Mouse (Mus musculus) cortical plate, adult 2 months (tissue): ENCODE data around the gene Stox2.

Source experiments
- CTCF ChIP-seq: fragments of 200-500 bp; IDR thresholded peaks from 2 replicates; pipeline ENCODE4 v1.5.1; 2011; ENCODE audit warnings: mild to moderate bottlenecking, control low read depth, low read length; ENCODE audit not compliant: insufficient read depth; ENCODE audit errors: extremely low read depth
- POLR2A ChIP-seq: fragments of 200-500 bp; IDR thresholded peaks from 2 replicates; pipeline ENCODE4 v1.6.1; 2011; ENCODE audit warnings: mild to moderate bottlenecking, low read length, control low read depth; ENCODE audit not compliant: insufficient read depth; ENCODE audit errors: extremely low read depth

DNA sequence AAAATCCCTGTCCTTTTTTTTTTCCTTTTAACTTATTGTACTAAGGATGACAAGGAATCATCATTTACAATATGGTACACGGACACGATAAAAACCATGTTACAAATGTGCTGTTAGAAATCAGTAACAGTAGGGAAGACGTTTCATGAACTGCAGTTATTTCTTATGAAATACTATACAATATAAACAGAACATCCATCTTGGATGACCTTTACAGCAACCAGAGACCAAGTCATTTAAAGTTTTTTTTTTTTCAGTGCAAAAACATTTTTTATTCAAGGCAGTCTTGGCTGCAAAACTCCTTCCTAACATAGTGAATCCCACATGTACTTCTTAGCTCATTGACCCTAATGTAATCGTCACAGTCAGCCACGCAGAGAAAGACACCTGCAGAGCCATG, 266.0 kb downstream of the Stox2 start:
- TF ChIP-seq CTCF (no peak), POLR2A (no peak)
